Mouse (Mus musculus) mesoderm, embryonic 11.5 days (tissue): ENCODE data around the gene Slc6a4.
A peak's percentile ranks its signal among the peaks of the same experiment; 100 is the strongest.

Source experiments
- DNase-seq: peaks from one replicate; pipeline ENCODE4 v3.0.0-alpha.2; 2012; ENCODE audit warnings: low read depth, low spot score

Gene Slc6a4

GRCm38 (mm10) chr11:76997916-76998704 is at the start of gene Slc6a4:
TSS of gene Slc6a4 (plus strand) at chr11:76998603.
- no peak for DNase-seq

GRCm38 (mm10) chr11:76953536-76953935 is 44.9 kb upstream of the Slc6a4 start:
- DNase-seq: no peak

- DNase-seq: no peak
Measured at GRCm38 (mm10) chr11:76965703-76966102, 32.7 kb upstream of the Slc6a4 start.

GRCm38 (mm10) chr11:76970328-76970727 is 28.1 kb upstream of the Slc6a4 start:
- DNase-seq: no peak

GRCm38 (mm10) chr11:76974680-76975319 is 23.6 kb upstream of the Slc6a4 start:
- no peak for DNase-seq

GRCm38 (mm10) chr11:76981570-76982141 is 16.7 kb upstream of the Slc6a4 start:
- DNase-seq: no peak

- no peak for DNase-seq
Measured at GRCm38 (mm10) chr11:76982415-76982814, 16.0 kb upstream of the Slc6a4 start.

- DNase-seq: no peak
Measured at GRCm38 (mm10) chr11:76983641-76984040, 14.8 kb upstream of the Slc6a4 start.

GRCm38 (mm10) chr11:76984173-76984572 is 14.2 kb upstream of the Slc6a4 start:
- DNase-seq: no peak

GRCm38 (mm10) chr11:76990839-76991238 is 7.6 kb upstream of the Slc6a4 start:
- DNase-seq: no peak

- no peak for DNase-seq
Measured at GRCm38 (mm10) chr11:76992886-76993285, 5.5 kb upstream of the Slc6a4 start.

GRCm38 (mm10) chr11:76995966-76996672 is 2.3 kb upstream of the Slc6a4 start:
- DNase-seq: no peak

- peak; percentile 85 for DNase-seq
Measured at GRCm38 (mm10) chr11:76997305-76997704, 1.1 kb upstream of the Slc6a4 start.

GRCm38 (mm10) chr11:76998705-76999226 is 363 bp downstream of the Slc6a4 start:
- no peak for DNase-seq

GRCm38 (mm10) chr11:77000741-77001140 is 2.3 kb downstream of the Slc6a4 start:
- no peak for DNase-seq

GRCm38 (mm10) chr11:77002361-77002760 is 4.0 kb downstream of the Slc6a4 start:
- DNase-seq: no peak

GRCm38 (mm10) chr11:77005881-77006280 is 7.5 kb downstream of the Slc6a4 start:
- DNase-seq: no peak

GRCm38 (mm10) chr11:77006616-77007015 is 8.2 kb downstream of the Slc6a4 start:
- DNase-seq: no peak

GRCm38 (mm10) chr11:77009069-77010025 is 10.9 kb downstream of the Slc6a4 start:
- DNase-seq: no peak

GRCm38 (mm10) chr11:77010762-77011475 is 12.5 kb downstream of the Slc6a4 start:
- no peak for DNase-seq
